Mouse (Mus musculus): ENCODE measurements around the gene Bphl. TPM values are rescaled to one million over a fixed set of nuclear protein-coding genes. Genes with fewer than 3 reads are reported as not detected.

Gene Bphl
- polyA plus RNA-seq, 1 experiment from 2014 or later, result 36.1 TPM

DNA sequence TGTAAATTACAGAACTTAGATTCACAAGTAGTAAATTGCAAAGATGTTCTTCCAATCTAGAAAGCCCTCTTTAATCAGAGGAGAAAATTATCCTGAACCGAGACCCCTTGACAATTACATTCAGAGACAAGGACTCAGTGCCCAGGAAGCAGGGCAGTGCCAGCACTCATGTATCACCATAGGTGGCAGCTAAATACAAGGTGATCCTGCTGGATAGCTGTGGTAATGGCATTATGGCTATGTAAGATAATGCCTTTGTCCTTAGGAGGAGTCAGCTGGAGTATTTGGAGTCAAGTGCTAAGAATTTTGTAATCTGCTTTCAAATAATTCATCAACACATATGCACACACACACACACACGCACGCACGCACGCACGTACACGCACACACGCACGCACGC is 63.9 kb downstream of the Bphl start:
- Histone ChIP-seq H3K4me3 (ENCODE audit: low read depth, low read length) (no peak overlapping the region), H3K4me1 (ENCODE audit: control insufficient read depth, insufficient read depth, low read length) (no peaks in the 10 kb centered on the region), H3K9me3 (ENCODE audit: control insufficient read depth, low read depth, low read length) (no peaks in the 10 kb centered on the region), H3K27me3 (ENCODE audit: control insufficient read depth, insufficient read depth, low read length) (no peaks in the 10 kb centered on the region), H3K9ac (replicated peaks; ENCODE audit: low read depth, low read length) (no peak overlapping the region), H3K4me2 (replicated peaks; ENCODE audit: low read depth, low read length) (no peak overlapping the region), H3K36me3 (ENCODE audit: control insufficient read depth, insufficient read depth, low read length) (no peaks in the 10 kb centered on the region), H3K27ac (ENCODE audit: low read length) (no peak overlapping the region)
- ATAC-seq (ENCODE audit: insufficient number of reproducible peaks, insufficient read depth, low FRiP score, low read depth), result no peak
- WGBS, result 94% methylated on average over 10 of the region's 10 CpGs

DNA sequence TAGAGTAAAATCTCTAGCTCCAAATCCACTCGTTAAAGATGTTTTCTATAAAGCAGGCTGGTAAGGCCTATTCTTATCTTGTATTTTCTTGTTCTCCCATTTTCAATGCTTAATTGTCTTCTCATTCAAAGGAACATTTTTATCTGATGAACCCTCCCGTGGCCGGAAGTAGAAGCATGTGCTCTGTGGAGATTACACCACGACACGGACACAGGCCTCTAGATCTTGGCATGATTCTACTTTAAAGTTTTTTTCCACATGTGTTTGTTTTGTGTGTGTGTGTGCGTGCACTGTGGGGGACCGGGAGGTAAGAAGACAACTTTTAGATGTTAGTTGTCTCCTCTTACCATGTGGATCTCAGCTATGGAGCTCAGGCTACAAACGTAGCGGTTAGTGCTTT is 64.5 kb downstream of the Bphl start:
- Histone ChIP-seq H3K36me3 (ENCODE audit: control insufficient read depth, insufficient read depth, low read length) (no peaks in the 10 kb centered on the region), H3K4me1 (ENCODE audit: control insufficient read depth, insufficient read depth, low read length) (no peaks in the 10 kb centered on the region)
- 86% methylated on average over 9 of the region's 9 CpGs for WGBS

GRCm38 (mm10) chr13:34105364-34105763 is 68.0 kb downstream of the Bphl start:
- H3K4me3 ChIP-seq (ENCODE audit: low read depth, low read length), result no peak overlapping the region
- no peak overlapping the region for H3K4me2 ChIP-seq (replicated peaks; ENCODE audit: low read depth, low read length)
- H3K9me3 ChIP-seq (ENCODE audit: control insufficient read depth, low read depth, low read length), result no peaks in the 10 kb centered on the region
- H3K4me1 ChIP-seq (ENCODE audit: control insufficient read depth, insufficient read depth, low read length), result no peaks in the 10 kb centered on the region
- no peaks in the 10 kb centered on the region for H3K27me3 ChIP-seq (ENCODE audit: control insufficient read depth, insufficient read depth, low read length)
- H3K9ac ChIP-seq (replicated peaks; ENCODE audit: low read depth, low read length), result no peak overlapping the region
- WGBS, result 73% methylated on average over 1 of the region's 1 CpGs
- no peak for ATAC-seq (ENCODE audit: insufficient number of reproducible peaks, insufficient read depth, low FRiP score, low read depth)
- no peaks in the 10 kb centered on the region for H3K36me3 ChIP-seq (ENCODE audit: control insufficient read depth, insufficient read depth, low read length)
- H3K27ac ChIP-seq (ENCODE audit: low read length), result no peak overlapping the region

More for the DNA sequence above, 64.5 kb downstream of the Bphl start:
- Histone ChIP-seq H3K9ac (replicated peaks; ENCODE audit: low read depth, low read length) (no peak overlapping the region), H3K4me3 (ENCODE audit: low read depth, low read length) (no peak overlapping the region), H3K27me3 (ENCODE audit: control insufficient read depth, insufficient read depth, low read length) (no peaks in the 10 kb centered on the region), H3K27ac (ENCODE audit: low read length) (no peak overlapping the region), H3K9me3 (ENCODE audit: control insufficient read depth, low read depth, low read length) (no peaks in the 10 kb centered on the region), H3K4me2 (replicated peaks; ENCODE audit: low read depth, low read length) (no peak overlapping the region)
- ATAC-seq (ENCODE audit: insufficient number of reproducible peaks, insufficient read depth, low FRiP score, low read depth), result no peak

DNA sequence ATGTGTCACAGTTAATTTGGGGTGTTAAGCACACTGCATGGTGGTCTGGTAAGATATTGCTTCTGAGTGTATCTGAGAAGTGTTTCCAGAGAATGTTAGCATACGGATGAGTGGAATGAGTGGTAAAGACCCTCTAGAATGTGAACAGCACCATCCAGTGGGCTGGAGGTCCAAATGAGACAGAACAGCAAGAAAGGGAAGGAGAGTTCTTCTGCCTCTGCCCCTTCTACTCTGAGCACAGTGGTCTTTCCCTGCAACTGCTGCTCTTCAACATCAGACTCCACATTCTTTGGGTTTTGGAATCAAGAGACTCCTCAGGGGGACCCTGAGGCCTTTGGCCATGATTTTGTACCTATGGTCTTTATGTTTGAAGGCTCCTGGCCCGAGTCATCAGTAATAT is 68.9 kb downstream of the Bphl start:
- WGBS, result 93% methylated on average over 2 of the region's 2 CpGs
- H3K27me3 ChIP-seq (ENCODE audit: control insufficient read depth, insufficient read depth, low read length), result no peaks in the 10 kb centered on the region
- no peak overlapping the region for H3K9ac ChIP-seq (replicated peaks; ENCODE audit: low read depth, low read length)
- ATAC-seq (ENCODE audit: insufficient number of reproducible peaks, insufficient read depth, low FRiP score, low read depth), result no peak
- H3K9me3 ChIP-seq (ENCODE audit: control insufficient read depth, low read depth, low read length), result no peaks in the 10 kb centered on the region
- no peaks in the 10 kb centered on the region for H3K36me3 ChIP-seq (ENCODE audit: control insufficient read depth, insufficient read depth, low read length)
- H3K4me2 ChIP-seq (replicated peaks; ENCODE audit: low read depth, low read length), result no peak overlapping the region
- H3K4me1 ChIP-seq (ENCODE audit: control insufficient read depth, insufficient read depth, low read length), result no peaks in the 10 kb centered on the region
- no peak overlapping the region for H3K27ac ChIP-seq (ENCODE audit: low read length)
- no peak overlapping the region for H3K4me3 ChIP-seq (ENCODE audit: low read depth, low read length)

DNA sequence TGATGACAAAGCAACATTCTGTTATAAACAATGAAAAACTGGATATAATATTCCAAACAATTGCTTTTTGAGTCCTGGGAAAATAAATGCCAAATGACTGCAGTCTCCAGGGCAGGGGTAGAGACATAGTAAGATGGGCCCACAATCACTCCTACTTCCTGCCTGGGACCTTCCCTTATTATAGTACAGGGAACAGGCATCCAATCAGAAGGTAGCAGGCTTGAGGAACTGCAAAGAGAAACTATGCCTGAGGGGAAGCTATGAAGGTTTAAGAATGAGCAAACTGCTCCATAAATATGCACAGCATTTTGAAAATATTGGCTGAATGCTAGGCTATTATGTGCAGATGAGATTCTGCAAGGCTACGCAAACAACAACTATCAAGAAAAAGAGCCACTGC is 69.6 kb downstream of the Bphl start:
- no peak overlapping the region for H3K27ac ChIP-seq (ENCODE audit: low read length)
- H3K4me3 ChIP-seq (ENCODE audit: low read depth, low read length), result no peak overlapping the region
- H3K27me3 ChIP-seq (ENCODE audit: control insufficient read depth, insufficient read depth, low read length), result no peaks in the 10 kb centered on the region
- H3K36me3 ChIP-seq (ENCODE audit: control insufficient read depth, insufficient read depth, low read length), result no peaks in the 10 kb centered on the region
- no peaks in the 10 kb centered on the region for H3K9me3 ChIP-seq (ENCODE audit: control insufficient read depth, low read depth, low read length)
- no peaks in the 10 kb centered on the region for H3K4me1 ChIP-seq (ENCODE audit: control insufficient read depth, insufficient read depth, low read length)
- no peak overlapping the region for H3K9ac ChIP-seq (replicated peaks; ENCODE audit: low read depth, low read length)
- H3K4me2 ChIP-seq (replicated peaks; ENCODE audit: low read depth, low read length), result no peak overlapping the region
- ATAC-seq (ENCODE audit: insufficient number of reproducible peaks, insufficient read depth, low FRiP score, low read depth), result no peak
- 80% methylated on average over 1 of the region's 1 CpGs for WGBS

DNA sequence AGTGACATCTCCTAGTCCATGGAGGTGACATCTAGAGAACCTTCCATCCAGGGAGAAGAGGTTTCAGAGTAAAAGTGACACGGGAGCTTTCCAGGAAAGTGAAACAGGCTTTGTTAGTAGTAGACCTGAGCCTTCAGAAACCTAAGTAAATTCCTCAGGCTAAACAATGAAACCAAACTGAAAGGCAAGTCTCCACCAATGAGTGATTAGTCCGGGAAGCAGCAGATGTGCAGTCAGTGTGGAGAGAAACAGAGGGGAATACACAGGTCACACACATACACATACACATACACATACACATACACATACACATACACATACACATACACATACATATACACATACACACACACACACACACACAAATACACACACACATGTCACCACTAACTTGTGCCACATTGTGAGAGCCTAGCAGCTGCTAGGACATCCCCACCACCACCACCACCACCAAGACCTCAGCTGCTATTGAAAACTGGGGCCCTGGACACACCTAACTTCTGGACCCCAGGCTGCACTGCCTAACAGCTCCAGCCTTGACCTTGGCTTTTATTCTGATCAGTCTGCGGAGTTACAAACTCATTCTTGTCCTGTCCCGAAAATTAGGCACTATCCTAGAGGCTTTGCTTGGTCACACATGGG is 71.8 kb downstream of the Bphl start:
- H3K27me3 ChIP-seq (ENCODE audit: control insufficient read depth, insufficient read depth, low read length), result no peaks in the 10 kb centered on the region
- no peak overlapping the region for H3K9ac ChIP-seq (replicated peaks; ENCODE audit: low read depth, low read length)
- H3K4me2 ChIP-seq (replicated peaks; ENCODE audit: low read depth, low read length), result no peak overlapping the region
- no peak overlapping the region for H3K4me3 ChIP-seq (ENCODE audit: low read depth, low read length)
- H3K27ac ChIP-seq (ENCODE audit: low read length), result no peak overlapping the region
- no peaks in the 10 kb centered on the region for H3K9me3 ChIP-seq (ENCODE audit: control insufficient read depth, low read depth, low read length)
- no peaks in the 10 kb centered on the region for H3K4me1 ChIP-seq (ENCODE audit: control insufficient read depth, insufficient read depth, low read length)
- 68% methylated on average over 4 of the region's 4 CpGs for WGBS
- no peak for ATAC-seq (ENCODE audit: insufficient number of reproducible peaks, insufficient read depth, low FRiP score, low read depth)
- H3K36me3 ChIP-seq (ENCODE audit: control insufficient read depth, insufficient read depth, low read length), result no peaks in the 10 kb centered on the region

DNA sequence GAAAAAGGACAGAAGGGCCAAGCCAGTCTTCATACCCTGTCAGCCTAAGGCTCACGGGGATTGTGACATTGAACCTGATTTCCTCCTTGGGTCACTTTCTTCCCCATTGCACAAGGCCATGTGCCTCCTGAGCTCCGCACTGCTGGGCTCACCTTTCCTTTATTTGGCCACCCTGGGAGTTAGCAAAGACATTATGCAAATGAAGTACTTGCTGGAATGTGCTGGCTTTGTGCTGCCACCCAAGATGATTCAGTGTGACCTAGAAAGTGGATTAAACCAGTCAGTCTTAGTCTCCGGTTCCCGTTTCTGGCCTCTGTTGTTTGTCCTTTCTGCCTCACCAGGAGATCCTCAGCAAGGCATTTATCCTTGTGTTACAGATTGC is 72.3 kb downstream of the Bphl start:
- Histone ChIP-seq H3K4me3 (ENCODE audit: low read depth, low read length) (no peak overlapping the region), H3K9ac (replicated peaks; ENCODE audit: low read depth, low read length) (no peak overlapping the region), H3K27ac (ENCODE audit: low read length) (no peak overlapping the region), H3K4me1 (ENCODE audit: control insufficient read depth, insufficient read depth, low read length) (no peaks in the 10 kb centered on the region), H3K9me3 (ENCODE audit: control insufficient read depth, low read depth, low read length) (no peaks in the 10 kb centered on the region), H3K36me3 (ENCODE audit: control insufficient read depth, insufficient read depth, low read length) (no peaks in the 10 kb centered on the region), H3K4me2 (replicated peaks; ENCODE audit: low read depth, low read length) (no peak overlapping the region), H3K27me3 (ENCODE audit: control insufficient read depth, insufficient read depth, low read length) (no peaks in the 10 kb centered on the region)
- no peak for ATAC-seq (ENCODE audit: insufficient number of reproducible peaks, insufficient read depth, low FRiP score, low read depth)
- 58% methylated on average over 4 of the region's 4 CpGs for WGBS

DNA sequence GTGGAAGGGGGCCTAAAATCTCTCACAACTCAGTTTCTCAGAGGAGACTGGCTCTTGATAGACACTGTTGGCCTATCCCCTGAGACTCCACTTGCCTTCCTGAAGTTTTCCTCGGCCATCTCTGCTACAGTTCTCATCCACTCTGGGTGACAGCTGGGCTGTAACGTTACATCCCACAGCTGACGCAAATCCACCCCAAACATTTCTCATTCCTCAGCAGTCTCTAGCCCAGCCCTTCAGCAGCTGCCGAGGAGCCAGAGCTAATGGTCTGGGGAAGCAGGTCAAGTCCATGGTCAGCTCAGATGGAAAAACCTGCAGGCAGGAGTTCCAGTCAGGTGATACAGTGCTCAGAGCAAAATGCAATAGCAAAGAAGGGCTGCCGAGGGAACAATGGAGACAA is 73.6 kb downstream of the Bphl start:
- no peak overlapping the region for H3K9ac ChIP-seq (replicated peaks; ENCODE audit: low read depth, low read length)
- no peak overlapping the region for H3K4me2 ChIP-seq (replicated peaks; ENCODE audit: low read depth, low read length)
- WGBS, result 28% methylated on average over 5 of the region's 5 CpGs
- peak; percentile 46; the same call in 1 of the 2 replicates for ATAC-seq (ENCODE audit: insufficient number of reproducible peaks, insufficient read depth, low FRiP score, low read depth)
- no peaks in the 10 kb centered on the region for H3K36me3 ChIP-seq (ENCODE audit: control insufficient read depth, insufficient read depth, low read length)
- no peaks in the 10 kb centered on the region for H3K4me1 ChIP-seq (ENCODE audit: control insufficient read depth, insufficient read depth, low read length)
- H3K27ac ChIP-seq (ENCODE audit: low read length), result no peak overlapping the region; the same call in 1 of the 2 replicates
- no peaks in the 10 kb centered on the region for H3K9me3 ChIP-seq (ENCODE audit: control insufficient read depth, low read depth, low read length)
- H3K27me3 ChIP-seq (ENCODE audit: control insufficient read depth, insufficient read depth, low read length), result no peaks in the 10 kb centered on the region
- no peak overlapping the region for H3K4me3 ChIP-seq (ENCODE audit: low read depth, low read length)

DNA sequence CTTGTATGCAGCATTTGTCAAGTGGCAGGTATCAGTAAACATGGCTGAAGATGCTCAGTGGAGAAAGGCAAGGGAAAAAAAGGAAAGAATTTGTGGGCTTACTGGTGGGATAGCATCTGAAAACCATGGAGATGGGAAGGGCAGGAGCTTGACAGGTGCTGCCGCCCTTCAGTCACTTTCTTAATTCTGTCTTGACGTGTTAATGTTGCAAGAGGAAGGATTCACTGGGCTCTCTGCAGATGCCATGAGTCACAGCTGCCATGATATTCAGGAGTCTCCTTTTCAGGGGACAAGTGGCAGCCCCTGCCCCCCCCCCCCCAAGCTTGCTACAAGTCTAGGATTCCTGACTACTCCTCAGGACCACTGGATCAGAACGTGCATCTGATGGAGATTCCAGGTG is 74.5 kb downstream of the Bphl start:
- Histone ChIP-seq H3K4me1 (ENCODE audit: control insufficient read depth, insufficient read depth, low read length) (no peaks in the 10 kb centered on the region), H3K9ac (replicated peaks; ENCODE audit: low read depth, low read length) (no peak overlapping the region), H3K4me3 (ENCODE audit: low read depth, low read length) (no peak overlapping the region), H3K36me3 (ENCODE audit: control insufficient read depth, insufficient read depth, low read length) (no peaks in the 10 kb centered on the region), H3K27me3 (ENCODE audit: control insufficient read depth, insufficient read depth, low read length) (no peaks in the 10 kb centered on the region), H3K4me2 (replicated peaks; ENCODE audit: low read depth, low read length) (no peak overlapping the region), H3K9me3 (ENCODE audit: control insufficient read depth, low read depth, low read length) (no peaks in the 10 kb centered on the region), H3K27ac (ENCODE audit: low read length) (no peak overlapping the region)
- 87% methylated on average over 3 of the region's 3 CpGs for WGBS
- no peak for ATAC-seq (ENCODE audit: insufficient number of reproducible peaks, insufficient read depth, low FRiP score, low read depth)

All from stomach, embryonic 14.5 days (tissue).